Mouse (Mus musculus) limb, embryonic 13.5 days (tissue): ENCODE measurements around the gene Fibcd1. TPM values are rescaled to one million over a fixed set of nuclear protein-coding genes. Genes with fewer than 3 reads are reported as not detected.

Experiments used
- ATAC-seq: fragments of 200-750 bp; cut with Nextera tagmentation; 2 replicates; pipeline ENCODE4 v1.8.0; 2017; ENCODE audit warnings: low read depth, moderate number of reproducible peaks, moderate TSS enrichment; ENCODE audit not compliant: low FRiP score
- H3K27ac ChIP-seq: fragments of 300-500 bp; sonication (generic); 2 replicates; pipeline ENCODE4 v1.5.1; 2015; ENCODE audit warnings: inconsistent platforms, mild to moderate bottlenecking, moderate library complexity
- H3K27me3 ChIP-seq: fragments of 300-500 bp; sonication (generic); 2 replicates; pipeline ENCODE4 v1.6.1; 2015; ENCODE audit warnings: mild to moderate bottlenecking, inconsistent platforms
- H3K36me3 ChIP-seq: fragments of 300-500 bp; sonication (generic); 2 replicates; pipeline ENCODE4 v1.6.1; 2015; ENCODE audit warnings: inconsistent platforms, mild to moderate bottlenecking, moderate library complexity
- H3K4me1 ChIP-seq: fragments of 300-500 bp; sonication (generic); 2 replicates; pipeline ENCODE4 v1.6.1; 2015; ENCODE audit warnings: inconsistent platforms
- H3K4me2 ChIP-seq: fragments of 300-500 bp; sonication (generic); replicated peaks from 2 replicates; pipeline ENCODE4 v1.6.1; 2015; ENCODE audit warnings: inconsistent platforms, mild to moderate bottlenecking, moderate library complexity
- H3K4me3 ChIP-seq: fragments of 300-500 bp; sonication (generic); 2 replicates; pipeline ENCODE4 v1.5.1; 2015; ENCODE audit warnings: moderate library complexity, mild to moderate bottlenecking, inconsistent platforms
- H3K9ac ChIP-seq: fragments of 300-500 bp; sonication (generic); 2 replicates; pipeline ENCODE4 v1.6.1; 2015; ENCODE audit warnings: mild to moderate bottlenecking, inconsistent platforms
- H3K9me3 ChIP-seq: fragments of 300-500 bp; sonication (generic); 2 replicates; pipeline ENCODE4 v1.6.1; 2016; ENCODE audit warnings: inconsistent platforms
- WGBS: fragments of 180-500 bp; shearing (Covaris S2); methylation state at CpG from one replicate; pipeline ENCODE4 v1.1.7; 2015; 5-methylcytosine and 5-hydroxymethylcytosine counted together
- polyA plus RNA-seq: library from polyadenylated mRNA; unstranded; fragments of >200 nt; fragmentation: Nextera tagmentation; extraction: Ambion mirVana; gene quantifications from 2 replicates; pipeline ENCODE4 v1.2.1, GENCODE M21; 2015

Gene Fibcd1
- 0.24 and 0.25 TPM in 2 replicates for polyA plus RNA-seq

DNA sequence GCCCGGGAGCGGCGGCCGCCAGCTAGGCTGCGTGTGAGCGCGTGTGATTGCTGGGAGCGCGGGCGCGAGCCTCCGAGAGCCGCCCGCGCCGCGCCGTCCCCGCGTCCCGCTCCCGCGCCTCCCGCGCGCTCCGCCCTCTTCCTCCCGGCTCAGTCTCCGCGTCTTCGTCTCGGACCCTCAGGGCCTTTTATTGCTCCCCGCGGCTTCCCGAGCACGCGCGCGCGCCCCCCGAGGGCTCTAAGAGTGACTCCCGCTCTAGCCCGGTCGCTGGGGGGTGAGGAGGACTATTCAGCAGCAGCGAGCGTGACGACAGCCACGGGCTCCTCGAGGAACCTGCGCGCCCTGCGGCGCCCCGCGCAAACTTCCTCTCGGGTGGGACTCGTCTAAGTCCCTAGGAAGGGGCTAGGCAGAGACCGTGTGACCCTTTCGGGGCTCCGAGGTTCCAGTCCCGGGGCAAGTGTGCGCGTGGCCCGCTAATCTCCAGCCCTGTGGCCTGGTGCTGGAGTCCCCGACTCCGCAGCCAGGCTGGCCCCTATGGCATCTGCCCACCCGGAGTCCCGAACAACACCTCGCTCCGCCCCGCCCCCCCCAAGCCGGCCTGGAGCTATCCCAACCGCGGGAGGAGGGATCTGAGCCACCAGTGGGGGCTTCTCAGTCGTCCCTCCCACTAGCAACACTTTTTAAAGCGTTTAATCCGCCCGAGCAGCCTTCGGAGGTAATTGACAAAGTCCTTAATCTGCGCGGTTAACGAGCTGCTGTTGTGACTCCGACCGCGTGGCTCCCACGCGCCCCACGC is at the start of gene Fibcd1:
Gene Fibcd1 (minus strand): TSS at position 110 of the 796 bp plus-strand sequence.
- WGBS = under 1% methylated on average over 85 of the region's 88 CpGs
- peak within 1 kb of the TSS; percentile 70 for H3K9ac ChIP-seq
- no peaks in the 10 kb centered on the region for H3K9me3 ChIP-seq
- H3K4me3 ChIP-seq = peak within 1 kb of the TSS; percentile 59
- H3K4me1 ChIP-seq = peaks cover 27% of the 10 kb centered on the region
- peak; percentile 38; the same call in 1 of the 2 replicates for ATAC-seq
- H3K27ac ChIP-seq = no peak within 1 kb of the TSS
- peaks cover 69% of the 10 kb centered on the region for H3K27me3 ChIP-seq
- no peaks in the 10 kb centered on the region for H3K36me3 ChIP-seq
- peak within 1 kb of the TSS; percentile 98 for H3K4me2 ChIP-seq

DNA sequence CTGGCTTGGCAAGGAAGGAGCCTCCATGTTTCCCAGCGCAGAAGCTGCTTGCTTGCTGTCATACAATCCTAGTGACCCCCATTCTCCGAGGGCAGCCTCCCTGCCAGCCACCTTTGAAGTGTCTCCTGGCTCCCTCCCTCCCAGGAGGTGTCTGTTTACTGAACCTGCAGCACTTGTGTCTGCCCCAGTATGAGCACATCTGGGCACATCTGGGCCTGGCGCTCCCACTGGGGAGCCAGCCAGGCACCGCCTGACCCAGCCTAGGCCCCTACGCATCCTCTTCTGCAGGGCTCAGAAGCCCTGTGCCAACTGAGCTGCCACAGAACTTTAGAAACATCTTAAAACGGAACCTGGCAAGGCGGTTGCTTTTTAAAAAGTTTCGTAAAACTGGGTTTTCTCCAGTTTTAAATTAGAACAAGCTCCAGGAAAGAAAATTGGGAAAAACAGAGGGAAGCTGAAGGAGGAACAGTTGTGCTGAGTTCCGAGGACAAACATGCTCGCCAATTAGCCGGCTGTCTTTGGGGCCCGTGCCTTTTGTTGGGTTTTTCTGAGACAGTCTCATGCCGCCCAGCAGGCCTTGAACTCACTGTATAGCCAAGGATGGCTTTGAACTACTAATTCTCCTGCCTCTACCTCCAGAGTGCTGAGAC is 48.5 kb upstream of the Fibcd1 start:
- Histone ChIP-seq H3K4me3 (no peak overlapping the region), H3K36me3 (no peaks in the 10 kb centered on the region), H3K4me2 (no peak overlapping the region), H3K9me3 (no peaks in the 10 kb centered on the region), H3K9ac (peak overlapping the region; percentile 39; the same call in 1 of the 2 replicates), H3K27me3 (peaks cover 9% of the 10 kb centered on the region), H3K4me1 (peaks cover 32% of the 10 kb centered on the region), H3K27ac (0 out of 2 replicates have a peak overlapping the region, but pooled peaks have one; percentile 1)
- 43% methylated on average over 13 of the region's 13 CpGs for WGBS
- ATAC-seq = no peak

DNA sequence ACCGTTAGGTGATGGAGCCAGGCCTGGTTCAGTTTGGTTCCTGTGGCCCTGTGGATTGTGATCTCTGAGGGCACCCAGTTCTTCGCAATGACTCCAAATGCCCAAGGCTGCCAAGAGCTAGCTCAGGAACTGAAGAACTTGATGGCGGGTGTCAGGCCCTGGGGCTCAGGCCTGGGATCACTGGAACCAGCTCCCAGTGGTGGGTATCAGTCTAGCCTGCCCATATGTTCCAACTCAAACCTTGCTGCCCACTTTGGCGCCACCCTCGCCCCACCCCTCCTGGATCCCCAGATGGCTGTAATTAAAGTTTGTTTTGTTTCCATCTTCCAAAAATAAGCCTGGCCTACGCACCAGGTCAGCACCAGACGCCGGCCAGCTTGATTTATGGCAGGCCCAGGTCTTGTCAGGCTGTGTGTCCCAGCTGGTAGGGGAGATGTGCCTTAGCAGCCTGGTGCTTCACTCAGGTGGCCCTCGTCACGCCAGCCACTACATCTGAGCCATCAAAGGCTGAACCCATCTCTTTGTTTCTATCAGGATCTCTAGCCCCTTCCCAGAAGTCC is 47.4 kb upstream of the Fibcd1 start:
- no peak for ATAC-seq
- Histone ChIP-seq H3K9me3 (no peaks in the 10 kb centered on the region), H3K36me3 (no peaks in the 10 kb centered on the region), H3K4me3 (no peak overlapping the region), H3K4me1 (peaks cover 32% of the 10 kb centered on the region), H3K27me3 (peaks cover 20% of the 10 kb centered on the region), H3K9ac (no peak overlapping the region), H3K27ac (peak overlapping the region; percentile 2; the same call in 1 of the 2 replicates), H3K4me2 (no peak overlapping the region)
- 40% methylated on average over 10 of the region's 10 CpGs for WGBS

DNA sequence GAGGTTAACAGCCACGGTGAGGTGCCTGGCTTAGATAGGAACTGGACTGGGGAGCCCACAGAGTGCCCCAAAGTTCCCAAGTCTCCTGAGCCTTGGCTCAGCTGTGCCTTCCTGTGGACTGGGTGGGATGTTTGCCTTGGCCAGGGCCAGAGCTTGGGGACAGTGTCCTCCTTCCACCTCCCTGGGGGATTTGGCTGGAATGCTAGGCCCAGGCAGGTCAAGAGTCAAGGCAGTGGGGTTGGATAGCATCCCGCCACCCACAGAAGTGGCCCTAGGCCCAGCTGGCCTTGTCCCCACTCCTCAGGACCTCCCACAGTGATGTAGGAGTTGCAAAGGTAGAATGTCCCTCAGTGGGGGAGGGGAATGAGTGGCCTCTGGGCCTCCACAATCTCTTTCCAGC is 45.4 kb upstream of the Fibcd1 start:
- no peak overlapping the region for H3K9ac ChIP-seq
- no peak overlapping the region for H3K4me3 ChIP-seq
- no peak overlapping the region for H3K27ac ChIP-seq
- H3K4me2 ChIP-seq = no peak overlapping the region
- WGBS = 87% methylated on average over 2 of the region's 2 CpGs
- H3K4me1 ChIP-seq = peaks cover 39% of the 10 kb centered on the region
- no peaks in the 10 kb centered on the region for H3K36me3 ChIP-seq
- H3K9me3 ChIP-seq = no peaks in the 10 kb centered on the region
- H3K27me3 ChIP-seq = peaks cover 40% of the 10 kb centered on the region
- ATAC-seq = no peak

DNA sequence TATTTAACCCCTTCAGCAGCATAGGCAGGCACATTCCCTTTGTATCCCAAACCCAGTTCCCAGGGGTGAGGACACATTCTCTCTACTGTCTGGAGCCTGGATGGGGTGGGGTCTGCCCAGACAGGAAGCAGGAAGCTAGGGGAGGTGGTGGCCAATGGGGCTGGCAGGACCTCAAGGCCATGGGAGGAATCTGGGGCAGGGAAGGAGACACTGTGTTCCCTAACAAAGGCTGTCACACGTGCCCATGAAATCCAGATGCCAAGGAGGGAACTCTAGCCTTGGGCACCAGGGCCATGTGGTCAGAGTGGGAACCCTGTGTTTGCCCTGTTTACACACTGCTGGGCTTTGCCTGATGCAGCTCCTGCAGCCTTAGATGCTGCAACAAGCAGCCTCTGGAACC is 43.1 kb upstream of the Fibcd1 start:
- 60% methylated on average over 1 of the region's 1 CpGs for WGBS
- Histone ChIP-seq H3K36me3 (no peaks in the 10 kb centered on the region), H3K27me3 (peaks cover 64% of the 10 kb centered on the region), H3K4me1 (peaks cover 25% of the 10 kb centered on the region), H3K9ac (no peak overlapping the region), H3K27ac (no peak overlapping the region), H3K4me2 (no peak overlapping the region), H3K9me3 (no peaks in the 10 kb centered on the region), H3K4me3 (no peak overlapping the region)
- ATAC-seq = no peak

DNA sequence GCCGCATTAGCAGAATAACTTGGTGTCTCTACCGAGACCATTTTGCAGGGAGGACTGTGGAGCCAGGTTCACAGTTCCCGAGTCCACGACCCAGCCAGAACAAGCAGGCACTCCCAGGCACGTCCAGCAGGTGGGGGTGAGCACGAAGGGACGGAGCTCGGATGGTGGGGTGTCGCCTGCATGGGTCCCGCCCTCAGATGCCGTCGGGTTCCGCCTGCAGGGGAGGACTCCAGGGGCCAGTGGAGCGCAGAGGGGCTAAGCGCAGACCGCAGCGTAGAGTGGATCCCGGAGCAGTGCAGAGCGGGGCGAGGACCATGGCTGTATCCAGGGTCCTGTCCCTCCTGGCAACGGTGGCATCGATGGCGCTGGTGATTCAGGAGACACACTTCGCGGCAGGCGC is 41.2 kb upstream of the Fibcd1 start, which contains the start of gene Lamc3:
Gene Lamc3 (plus strand): TSS at position 262 of the 400 bp plus-strand sequence.
- Histone ChIP-seq H3K27ac (no peak within 1 kb of the TSS), H3K4me3 (peak within 1 kb of the TSS; percentile 35), H3K4me1 (peaks cover 7% of the 10 kb centered on the region; the same call in 1 of the 2 replicates), H3K36me3 (no peaks in the 10 kb centered on the region), H3K9ac (peak within 1 kb of the TSS; percentile 51; the same call in 1 of the 2 replicates), H3K27me3 (peaks cover 82% of the 10 kb centered on the region), H3K4me2 (peak within 1 kb of the TSS; percentile 60), H3K9me3 (no peaks in the 10 kb centered on the region)
- 8% methylated on average over 26 of the region's 26 CpGs for WGBS
- 0 out of 2 replicates have a peak, but pooled peaks have one; percentile 44 for ATAC-seq

DNA sequence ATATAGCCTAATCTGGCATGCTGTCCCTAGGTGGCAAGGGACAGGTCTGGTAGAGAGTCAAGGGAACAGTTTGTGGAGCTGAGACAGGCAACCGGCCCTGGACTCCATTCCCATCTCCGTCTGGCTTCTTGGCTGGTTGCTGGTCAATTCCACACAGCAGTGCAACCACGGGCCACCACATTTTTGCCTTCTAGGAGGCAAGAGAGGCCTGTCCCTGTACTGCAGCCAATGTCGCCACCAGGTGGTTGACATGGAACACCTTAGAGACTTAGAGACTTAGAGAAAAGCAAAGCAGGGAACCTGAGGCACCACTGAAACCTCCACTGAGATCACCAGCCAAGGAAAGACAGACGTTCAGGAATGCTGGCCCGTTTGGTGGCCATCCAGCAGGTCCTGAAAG is 39.0 kb upstream of the Fibcd1 start:
- no peak for ATAC-seq
- no peaks in the 10 kb centered on the region for H3K36me3 ChIP-seq
- WGBS = 21% methylated on average over 6 of the region's 6 CpGs
- no peak overlapping the region for H3K4me2 ChIP-seq
- H3K27me3 ChIP-seq = peaks cover 100% of the 10 kb centered on the region
- no peaks in the 10 kb centered on the region for H3K9me3 ChIP-seq
- no peak overlapping the region for H3K9ac ChIP-seq
- H3K4me1 ChIP-seq = peaks cover 13% of the 10 kb centered on the region; the same call in 1 of the 2 replicates
- H3K4me3 ChIP-seq = no peak overlapping the region
- H3K27ac ChIP-seq = no peak overlapping the region

DNA sequence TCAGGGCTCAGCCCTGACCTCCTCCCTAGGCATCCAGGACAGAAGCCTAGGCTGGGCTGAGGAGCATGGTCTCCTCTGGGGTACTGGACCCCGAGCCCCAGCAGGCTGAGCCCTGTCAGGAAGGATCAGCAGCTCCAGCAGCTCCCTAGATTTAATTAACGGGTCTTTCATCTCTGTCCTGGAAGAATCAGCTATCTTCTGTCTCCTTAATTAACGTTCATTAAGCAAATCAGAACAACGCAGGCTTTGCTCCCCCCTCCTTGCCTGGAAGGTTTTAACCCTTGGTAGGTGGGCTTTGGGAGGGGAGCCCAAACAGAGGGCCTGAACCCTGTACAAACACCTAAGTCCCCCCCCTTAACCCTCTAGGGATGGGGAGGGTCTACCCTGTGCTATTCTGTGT is 37.3 kb upstream of the Fibcd1 start:
- Histone ChIP-seq H3K36me3 (no peaks in the 10 kb centered on the region), H3K27me3 (peaks cover 100% of the 10 kb centered on the region), H3K4me1 (peaks cover 13% of the 10 kb centered on the region; the same call in 1 of the 2 replicates), H3K9me3 (no peaks in the 10 kb centered on the region), H3K4me2 (no peak overlapping the region), H3K9ac (no peak overlapping the region), H3K4me3 (no peak overlapping the region), H3K27ac (no peak overlapping the region)
- WGBS = 26% methylated on average over 4 of the region's 4 CpGs
- ATAC-seq = no peak

DNA sequence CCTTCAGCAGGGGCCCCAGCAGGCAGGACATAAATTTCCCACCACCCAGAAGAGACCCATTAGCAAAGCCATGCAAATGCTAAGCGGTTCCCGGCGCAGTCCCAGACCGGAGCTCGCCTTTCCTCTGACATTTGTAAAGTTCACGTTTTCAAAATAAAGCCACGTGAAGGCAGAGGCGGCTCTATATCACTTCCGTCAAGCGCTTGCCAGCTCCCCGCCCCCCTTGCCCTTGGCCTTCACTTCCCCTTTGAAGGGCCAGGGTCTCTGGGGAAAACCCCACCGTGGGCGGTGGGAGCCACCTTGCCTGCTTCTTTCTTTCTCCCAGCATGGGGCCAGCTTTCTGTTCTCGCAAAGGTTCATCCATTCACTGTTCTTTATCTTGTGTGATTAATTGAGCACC is 35.1 kb upstream of the Fibcd1 start:
- Histone ChIP-seq H3K4me1 (peaks cover 6% of the 10 kb centered on the region; the same call in 1 of the 2 replicates), H3K4me2 (no peak overlapping the region), H3K9ac (no peak overlapping the region), H3K27ac (no peak overlapping the region), H3K9me3 (no peaks in the 10 kb centered on the region), H3K27me3 (peaks cover 95% of the 10 kb centered on the region), H3K36me3 (no peaks in the 10 kb centered on the region), H3K4me3 (no peak overlapping the region)
- 3% methylated on average over 14 of the region's 14 CpGs for WGBS
- no peak for ATAC-seq

DNA sequence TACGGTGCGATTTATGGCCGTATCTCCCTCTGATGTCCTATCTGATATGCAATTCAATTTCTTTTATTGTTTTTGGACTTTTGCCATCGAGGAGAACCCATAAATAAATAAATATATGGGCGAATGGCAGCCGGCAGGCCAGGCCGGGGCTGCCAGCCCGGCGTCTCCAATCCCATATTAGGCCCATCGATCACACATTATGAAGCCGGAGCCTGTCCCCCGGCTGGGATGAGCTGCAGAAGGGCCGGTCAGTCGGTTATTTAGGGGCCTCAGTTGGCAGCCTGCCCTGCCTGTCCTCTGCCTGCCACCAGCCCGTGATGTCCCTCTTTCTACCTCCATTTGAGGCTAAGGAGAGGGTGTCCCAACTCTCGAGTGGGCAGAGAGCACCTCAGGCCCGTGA is 32.8 kb upstream of the Fibcd1 start:
- Histone ChIP-seq H3K27ac (no peak overlapping the region), H3K9ac (no peak overlapping the region), H3K27me3 (peaks cover 87% of the 10 kb centered on the region), H3K4me3 (no peak overlapping the region), H3K9me3 (no peaks in the 10 kb centered on the region), H3K36me3 (no peaks in the 10 kb centered on the region), H3K4me2 (no peak overlapping the region), H3K4me1 (peaks cover 6% of the 10 kb centered on the region; the same call in 1 of the 2 replicates)
- 79% methylated on average over 17 of the region's 17 CpGs for WGBS
- ATAC-seq = no peak

DNA sequence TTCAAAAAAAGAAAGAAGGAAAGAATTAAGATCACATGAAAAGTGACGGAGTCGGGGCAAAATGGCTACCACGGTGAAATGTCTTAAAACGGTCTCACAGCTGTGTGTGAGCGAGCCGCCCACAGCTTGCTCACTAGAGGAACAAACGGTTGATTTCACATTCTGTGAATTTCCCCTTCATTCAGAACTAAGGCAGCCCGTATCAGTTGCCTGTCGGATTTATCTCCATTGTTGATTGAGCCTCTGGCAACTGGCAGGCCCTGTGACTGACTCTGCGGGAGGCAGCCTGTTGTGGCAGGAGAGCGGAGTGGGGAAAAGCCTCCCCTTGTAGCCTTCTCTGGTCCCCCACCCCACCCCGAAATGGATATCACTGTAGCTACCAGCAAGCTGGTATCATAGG is 30.6 kb upstream of the Fibcd1 start:
- Histone ChIP-seq H3K4me1 (peaks cover 6% of the 10 kb centered on the region; the same call in 1 of the 2 replicates), H3K9me3 (0 out of 2 replicates have a peak, but pooled peaks cover 3% of the 10 kb centered on the region), H3K9ac (no peak overlapping the region), H3K4me2 (no peak overlapping the region), H3K27ac (no peak overlapping the region), H3K4me3 (no peak overlapping the region), H3K27me3 (peaks cover 66% of the 10 kb centered on the region), H3K36me3 (no peaks in the 10 kb centered on the region)
- 39% methylated on average over 12 of the region's 12 CpGs for WGBS
- ATAC-seq = no peak
